Mouse (Mus musculus): ENCODE results near the gene Mslnl.

Mslnl gene

DNA sequence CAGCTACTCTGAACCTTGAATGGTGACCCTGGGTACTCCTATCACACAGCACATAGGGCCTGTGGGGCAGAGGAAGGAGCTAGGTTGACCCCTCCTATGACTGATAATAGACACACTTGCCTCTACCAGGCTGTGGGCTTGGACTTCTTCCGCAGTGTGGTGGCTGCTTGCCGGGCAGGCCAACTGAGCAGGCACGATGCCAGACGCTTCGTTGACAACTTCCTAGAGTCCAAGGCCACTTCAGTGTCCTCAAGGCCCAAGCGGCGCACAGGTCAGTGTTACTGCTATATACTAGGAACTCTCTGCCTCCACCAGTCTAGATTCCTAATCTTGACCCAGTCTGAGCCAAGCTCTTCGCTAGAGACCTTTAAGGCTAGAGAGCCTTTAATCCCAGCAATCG, 8.0 kb downstream of the Mslnl start:
- no peak for DNase-seq (ENCODE audit: low spot score in 2 of 2)

DNA sequence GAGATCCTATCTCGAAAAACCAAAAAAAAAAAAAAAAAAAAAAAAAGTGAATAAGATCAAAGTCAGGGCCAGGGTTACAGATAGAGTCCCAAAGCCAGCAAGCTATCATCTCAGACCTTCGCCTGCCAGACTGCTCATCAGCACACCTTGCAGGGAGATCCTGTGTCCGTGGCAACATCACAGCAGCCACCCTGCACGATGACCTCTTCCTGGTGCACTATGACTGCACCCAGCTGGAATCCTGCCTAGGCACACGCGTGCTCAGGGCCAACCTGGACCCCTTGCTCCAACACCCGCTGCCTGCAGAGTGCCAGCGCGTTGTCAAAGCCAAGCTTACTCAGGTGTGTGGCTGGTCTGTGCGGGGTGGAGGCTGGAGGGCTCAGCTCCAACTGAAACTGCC, 8.5 kb downstream of the Mslnl start:
- DNase-seq (ENCODE audit: low spot score in 2 of 2) = no peak

DNA sequence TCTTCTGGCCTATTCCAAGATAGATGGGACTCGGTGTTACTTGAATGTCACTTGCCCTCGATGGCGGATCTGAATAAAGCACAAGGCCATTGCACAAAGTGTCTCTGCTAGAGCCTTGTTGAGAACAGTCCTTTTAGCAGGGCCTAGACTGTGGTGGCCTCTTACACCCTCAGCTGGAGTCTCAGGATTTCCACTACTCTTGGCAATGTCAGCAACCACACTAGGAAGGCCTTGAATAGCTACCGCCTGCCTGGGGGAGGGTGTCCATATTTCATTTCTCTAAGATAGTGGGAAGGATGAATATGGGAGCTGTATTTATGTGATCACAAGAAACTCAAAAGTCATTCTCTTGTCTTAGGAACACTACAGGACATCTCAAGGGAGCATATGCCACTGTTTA, 12.4 kb downstream of the Mslnl start:
- no peak for DNase-seq (ENCODE audit: low spot score in 2 of 2)

DNA sequence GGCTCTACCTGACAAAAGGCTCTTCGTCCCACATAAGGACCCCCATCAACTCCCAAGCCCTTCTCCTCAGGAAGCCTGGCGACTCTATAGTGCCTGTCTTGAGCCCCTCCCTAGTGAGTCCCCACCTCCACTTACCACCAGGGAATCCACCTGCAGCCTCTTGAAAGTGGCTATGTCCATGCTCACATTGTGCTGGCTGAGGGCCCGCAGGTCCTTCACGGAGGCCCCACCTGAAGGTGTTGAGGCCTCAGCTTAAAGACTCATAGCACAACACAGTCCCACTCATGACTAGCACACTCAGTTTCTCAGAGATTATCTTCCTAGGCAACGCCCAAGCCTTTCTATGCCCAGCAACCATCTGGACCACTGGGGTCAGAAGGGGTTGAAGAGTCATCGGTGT, 13.5 kb downstream of the Mslnl start:
- DNase-seq (ENCODE audit: low spot score in 2 of 2) = no peak

DNA sequence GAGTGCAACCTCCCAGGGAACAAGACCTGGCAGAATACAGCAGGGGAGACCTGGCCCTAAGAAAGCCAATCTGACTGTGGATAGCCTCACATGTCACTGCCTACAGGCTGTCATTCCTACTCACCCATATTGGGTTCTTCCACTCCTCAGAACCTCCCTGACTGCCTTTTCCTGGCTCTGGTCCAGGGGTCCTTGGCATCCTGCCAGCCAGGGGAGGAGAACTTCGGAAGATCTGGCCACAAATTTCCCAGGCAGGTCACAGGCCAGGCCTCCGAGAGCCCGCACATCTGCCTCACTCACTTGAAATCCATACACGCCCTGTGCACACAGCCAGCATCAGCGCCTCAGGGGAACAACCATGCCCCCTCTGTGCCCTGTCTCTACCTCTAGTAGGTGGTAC, 15.6 kb downstream of the Mslnl start:
- no peak for DNase-seq (ENCODE audit: low spot score in 2 of 2)

- no peak for DNase-seq (ENCODE audit: low spot score in 2 of 2)
These were observed 18.4 kb downstream of the Mslnl start, which contains the start of gene Msln for GRCm38 (mm10) chr17:25754241-25754640. Gene Msln, minus strand, starts transcription at chr17:25754378.

- no peak for DNase-seq (ENCODE audit: low spot score in 2 of 2)
These were observed 19.2 kb downstream of the Mslnl start for GRCm38 (mm10) chr17:25755086-25755485.

GRCm38 (mm10) chr17:25755627-25756377, 20.0 kb downstream of the Mslnl start:
- DNase-seq (ENCODE audit: low spot score in 2 of 2) = no peak

DNA sequence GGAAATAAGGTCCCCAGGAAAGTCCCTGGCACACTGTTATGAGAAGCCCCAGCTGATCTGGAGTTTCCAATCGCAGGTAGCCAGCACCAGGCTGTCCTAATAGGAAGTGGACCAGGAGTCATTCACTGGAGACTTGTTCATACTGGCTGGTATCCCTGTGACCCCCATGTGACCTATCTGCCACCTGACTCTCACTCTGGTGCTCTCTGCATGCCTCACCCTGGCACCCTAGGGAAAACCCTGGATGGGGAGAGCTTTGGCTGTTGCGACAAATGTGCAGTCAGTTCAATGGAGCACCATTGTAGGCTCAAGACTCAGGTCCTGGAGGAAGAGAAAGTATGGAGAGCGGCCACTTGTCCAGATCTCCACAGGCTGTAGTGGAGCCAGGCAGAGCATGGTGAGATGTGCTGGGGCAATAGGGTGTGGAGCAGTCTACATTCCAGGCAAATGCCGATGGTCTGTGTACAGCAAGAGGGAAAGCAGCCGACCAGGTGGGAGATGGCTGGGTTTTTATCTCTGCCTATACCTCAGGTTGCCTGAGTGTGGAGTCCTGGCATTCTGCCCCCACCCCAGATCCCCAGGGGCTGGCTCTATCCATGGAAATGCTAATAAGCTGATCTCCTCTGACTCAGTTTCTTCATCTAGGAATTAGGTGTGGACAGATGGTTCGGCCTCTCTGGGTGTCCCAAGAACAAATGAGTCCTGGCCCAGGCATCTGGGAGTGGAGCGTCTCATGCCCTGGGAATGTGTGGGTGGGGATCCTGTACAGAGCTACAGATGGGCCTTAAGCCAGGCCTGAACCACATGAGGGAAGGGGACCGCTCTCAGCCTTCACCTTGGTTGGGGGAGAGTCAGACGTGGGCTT, 20.8 kb downstream of the Mslnl start:
- DNase-seq (ENCODE audit: low spot score in 2 of 2) = peak in 1 of 2 experiments; percentile 22

DNA sequence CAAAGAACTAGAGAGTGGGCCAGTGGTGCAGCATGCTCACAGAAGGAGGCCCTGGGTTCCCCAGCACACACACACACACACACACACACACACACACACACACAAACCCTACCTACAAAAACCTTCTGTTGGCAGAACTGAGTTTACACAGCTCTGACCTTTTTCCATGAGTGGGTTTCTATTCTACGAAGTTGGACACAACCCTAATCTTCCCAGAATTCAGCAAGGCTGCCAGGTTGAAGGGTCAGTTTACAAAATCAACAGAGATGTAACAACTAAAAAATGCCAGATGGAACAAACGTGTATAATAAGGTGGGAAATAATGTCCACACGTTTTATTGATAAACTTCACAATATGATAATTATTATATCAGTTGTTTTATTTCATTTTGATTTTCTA, 21.8 kb downstream of the Mslnl start:
- no peak for DNase-seq (ENCODE audit: low spot score in 2 of 2)

DNA sequence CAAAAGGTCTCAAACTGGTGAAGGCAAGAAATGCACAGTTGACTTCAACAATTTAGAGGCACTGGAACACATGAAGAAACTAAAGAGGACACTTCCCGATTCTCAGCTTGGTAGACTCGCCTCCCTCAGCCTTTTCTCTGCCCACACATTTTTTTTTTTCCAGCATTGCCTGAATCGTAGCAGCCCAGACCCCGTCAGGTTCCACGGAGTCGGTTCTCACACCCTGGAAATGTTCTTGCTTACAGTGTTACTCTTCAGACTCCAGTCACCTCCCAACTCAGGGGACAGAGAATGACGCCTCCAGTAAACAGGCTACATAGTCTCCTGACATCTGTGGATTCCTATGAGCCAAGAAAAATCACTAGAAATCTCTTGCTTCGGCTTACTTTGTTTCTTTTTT, 24.3 kb downstream of the Mslnl start:
- no peak for DNase-seq (ENCODE audit: low spot score in 2 of 2)

GRCm38 (mm10) chr17:25761561-25761970, 25.7 kb downstream of the Mslnl start:
- no peak for DNase-seq (ENCODE audit: low spot score in 2 of 2)

- no peak for DNase-seq (ENCODE audit: low spot score in 2 of 2)
These were observed 26.7 kb downstream of the Mslnl start for GRCm38 (mm10) chr17:25762591-25762990.

DNA sequence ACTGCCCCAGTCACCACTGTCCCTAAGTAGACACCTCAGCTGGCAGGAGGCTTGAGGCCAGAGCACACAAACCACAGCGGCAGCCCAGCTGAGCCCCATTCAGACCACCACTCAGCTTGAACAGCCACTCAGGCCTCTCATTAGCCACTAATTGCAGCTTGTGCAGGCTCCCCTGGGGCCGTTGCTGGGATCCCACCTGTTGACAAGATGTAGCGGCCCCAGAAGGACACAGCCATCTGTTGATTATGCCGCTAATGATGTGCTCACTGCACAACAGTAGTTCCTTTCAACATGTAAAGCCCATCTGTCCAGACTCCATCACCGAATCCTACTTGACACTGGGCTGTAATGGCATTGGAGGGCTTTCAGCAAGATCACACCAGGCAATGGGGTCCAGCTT, 30.0 kb downstream of the Mslnl start:
- no peak for DNase-seq (ENCODE audit: low spot score in 2 of 2)

- DNase-seq (ENCODE audit: low spot score in 2 of 2) = no peak
These were observed 33.5 kb downstream of the Mslnl start for GRCm38 (mm10) chr17:25769331-25769730.

- DNase-seq (ENCODE audit: low spot score in 2 of 2) = peak; percentile 94 to 95
These were observed 37.8 kb downstream of the Mslnl start, which contains the start of gene Narfl for GRCm38 (mm10) chr17:25773549-25774120. Gene Narfl, plus strand, starts transcription at chr17:25773776.

DNA sequence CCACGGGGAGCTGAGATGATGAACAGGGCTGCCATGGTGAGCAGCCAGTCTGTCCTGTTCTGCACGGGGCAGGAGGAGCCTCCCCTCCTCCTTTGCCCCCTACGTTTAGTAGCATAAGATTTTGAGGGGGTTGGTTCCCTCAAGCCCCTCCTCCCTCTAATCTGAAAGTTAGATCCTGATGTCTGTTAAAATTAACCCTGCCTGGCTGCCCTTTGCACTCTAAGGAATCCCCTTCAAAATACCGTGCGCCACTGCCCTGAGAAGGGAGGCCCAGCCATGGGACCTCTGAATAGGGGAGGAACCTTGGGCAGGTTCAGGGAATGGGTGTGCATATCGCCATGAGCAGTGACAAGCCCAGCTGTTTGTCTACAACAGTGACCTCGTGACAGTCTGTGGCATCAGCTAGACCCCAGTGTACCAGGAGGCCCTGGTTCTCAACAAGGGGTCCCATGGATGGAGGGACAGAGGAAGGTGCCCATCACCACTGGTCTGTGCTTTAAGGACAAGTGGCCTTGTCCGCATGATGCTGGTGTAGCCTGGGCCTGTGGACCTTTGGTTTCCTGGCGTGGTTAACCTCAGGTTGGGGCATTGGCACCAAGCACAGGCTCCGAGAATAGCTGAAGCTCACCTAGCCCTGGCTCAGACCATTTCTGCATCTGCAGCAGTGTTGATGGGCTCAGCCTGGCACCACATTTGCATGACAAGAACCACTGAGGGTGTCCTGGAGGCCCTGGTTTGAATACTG, 39.6 kb downstream of the Mslnl start:
- DNase-seq (ENCODE audit: low spot score in 2 of 2) = no peak

- DNase-seq (ENCODE audit: low spot score in 2 of 2) = no peak
These were observed 42.1 kb downstream of the Mslnl start for GRCm38 (mm10) chr17:25777948-25778347.

DNA sequence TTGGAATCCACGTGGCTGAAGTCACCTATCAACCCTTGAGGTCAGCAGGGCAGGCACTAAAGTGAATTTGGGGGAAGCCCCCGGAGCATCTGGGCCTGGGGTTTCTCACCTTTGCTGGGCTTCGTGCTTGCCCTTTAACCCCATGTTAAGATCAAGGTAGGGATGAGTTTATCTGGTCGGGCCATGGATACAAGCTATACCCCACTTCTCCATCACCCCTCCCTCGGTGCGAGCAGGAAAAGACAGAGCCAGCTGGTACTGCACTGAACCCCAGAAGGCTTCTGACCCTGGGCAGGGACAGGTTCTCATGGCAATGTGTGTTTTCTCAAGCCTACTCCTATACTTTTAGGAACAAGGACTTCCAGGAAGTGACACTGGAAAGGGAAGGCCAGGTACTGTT, 45.5 kb downstream of the Mslnl start:
- DNase-seq (ENCODE audit: low spot score in 2 of 2) = no peak

GRCm38 (mm10) chr17:25783086-25783485, 47.2 kb downstream of the Mslnl start:
- no peak for DNase-seq (ENCODE audit: low spot score in 2 of 2)

DNA sequence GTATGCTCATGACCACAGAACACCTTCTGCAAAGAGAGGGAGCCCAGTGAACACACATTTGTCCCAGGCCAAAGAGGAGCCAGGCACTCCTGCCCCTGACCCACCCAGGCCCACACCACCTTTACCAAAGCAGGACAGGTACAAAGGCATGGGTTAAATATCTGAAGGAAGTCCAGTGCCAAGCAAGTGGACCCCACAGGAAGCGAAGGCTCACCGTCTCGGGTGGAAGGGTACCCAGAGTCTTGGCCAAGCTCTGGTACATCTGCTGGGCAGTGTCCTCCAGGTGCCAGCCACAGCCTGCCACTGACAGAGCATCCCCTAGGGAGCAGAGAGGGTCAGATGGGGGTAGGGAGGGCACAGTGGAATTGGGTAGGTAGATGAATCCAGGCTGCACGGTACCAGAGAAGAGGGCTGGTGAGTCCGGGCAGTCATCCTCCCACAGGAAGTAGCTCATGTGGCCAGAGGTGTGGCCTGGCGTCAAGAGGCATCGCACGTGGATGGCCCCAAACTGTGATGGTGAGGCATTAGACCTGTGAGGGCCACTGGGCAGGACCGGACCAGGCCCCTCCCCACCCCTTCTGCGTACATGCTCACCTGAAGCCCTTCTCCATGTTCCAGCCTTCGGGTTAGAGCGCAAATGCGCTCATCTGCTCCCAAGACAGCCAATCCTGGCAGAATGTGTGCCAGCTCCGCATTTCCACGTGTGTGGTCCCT, 48.2 kb downstream of the Mslnl start:
- DNase-seq (ENCODE audit: low spot score in 2 of 2) = no peak

Data from urinary bladder, adult 18-20 months (tissue).